ENCODE assay signal across 22 mouse cellular contexts in genomic region chr5:150302996-150303395, GRCm38 (mm10).
"Had no signal": no experiment of that assay in that cellular context is flagged by ENCODE, and none has a peak within 500 bp of the region (broad histone marks: within the 10 kb centered on the region; RNA-seq: fewer than 3 reads in every experiment).

No protein-coding gene starts in this region.

- H3K27ac ChIP-seq: kidney, postnatal 0 days; layer of hippocampus, adult 2 months; limb, embryonic 10.5 days; limb, embryonic 13.5 days; liver, embryonic 12.5 days; liver, embryonic 15.5 days; macrophage; midbrain, embryonic 10.5 days; midbrain, embryonic 13.5 days; neural tube, embryonic 13.5 days had no signal

- DNase-seq: kidney, postnatal 25 days; layer of hippocampus, adult 9-11 months; liver; lung, adult 2 months; retina, postnatal 1 day; right cerebral cortex, postnatal 25 days; thymus, adult 18-20 months; thymus, postnatal 36 days had no signal

- ATAC-seq: liver, embryonic 12.5 days; lung, postnatal 0 days; midbrain, embryonic 13.5 days; midbrain, embryonic 16.5 days had no signal

- H3K4me3 ChIP-seq: layer of hippocampus, adult 2 months; limb, embryonic 10.5 days; limb, embryonic 13.5 days; liver, embryonic 12.5 days; liver, embryonic 15.5 days; megakaryocyte, embryonic 14.5 days; midbrain, embryonic 10.5 days; midbrain, embryonic 13.5 days; myocyte; neural tube, embryonic 13.5 days had no signal

- H3K9me3 ChIP-seq: limb, embryonic 10.5 days; limb, embryonic 13.5 days; liver, embryonic 12.5 days; liver, embryonic 15.5 days; midbrain, embryonic 10.5 days; midbrain, embryonic 13.5 days; neural tube, embryonic 13.5 days had no signal

- H3K4me2 ChIP-seq: limb, embryonic 13.5 days; liver, embryonic 12.5 days; liver, embryonic 15.5 days; midbrain, embryonic 13.5 days; neural tube, embryonic 13.5 days had no signal

- H3K36me3 ChIP-seq: limb, embryonic 10.5 days; limb, embryonic 13.5 days; liver, embryonic 12.5 days; liver, embryonic 15.5 days; midbrain, embryonic 10.5 days; midbrain, embryonic 13.5 days; neural tube, embryonic 13.5 days had no signal

- H3K27me3 ChIP-seq: limb, embryonic 13.5 days; liver, embryonic 12.5 days; liver, embryonic 15.5 days; megakaryocyte, embryonic 14.5 days; midbrain, embryonic 13.5 days; neural tube, embryonic 13.5 days had no signal

- H3K9ac ChIP-seq: limb, embryonic 13.5 days; liver, embryonic 12.5 days; liver, embryonic 15.5 days; midbrain, embryonic 13.5 days; neural tube, embryonic 13.5 days had no signal

- H3K4me1 ChIP-seq: limb, embryonic 10.5 days; liver, embryonic 12.5 days; liver, embryonic 15.5 days; megakaryocyte, embryonic 14.5 days; midbrain, embryonic 10.5 days; midbrain, embryonic 13.5 days had no signal
